Mouse (Mus musculus): ENCODE measurements at regions not wholly inside any gene's neighbourhood (a gene's known extent, or its start where the extent isn't known, plus 50 kb on each side); places are given as distances from the start of the nearest gene placed in this dataset.

- TF ChIP-seq CTCF (IDR thresholded peaks at IDR 0.05) = no peak
- no peak for TF ChIP-seq POLR2A (IDR thresholded peaks at IDR 0.05; ENCODE audit: insufficient read depth, low read depth, low read length)
- no peak for TF ChIP-seq EP300 (IDR thresholded peaks at IDR 0.05; ENCODE audit: insufficient read depth, low read depth, low read length)
Observed at GRCm38 (mm10) chr8:113317169-113317568, 318.2 kb upstream of the Mon1b start.

Measured in heart, adult 2 months (tissue).